Mouse (Mus musculus) heart, embryonic 15.5 days (tissue): ENCODE results near the gene Rpa1. TPM values are rescaled to one million over a fixed set of nuclear protein-coding genes. Genes with fewer than 3 reads are reported as not detected.
A peak's percentile ranks its signal among the peaks of the same experiment; 100 is the strongest.

Experiments
- ATAC-seq: fragments of 200-750 bp; cut with Nextera tagmentation; replicated peaks from 2 replicates; pipeline ENCODE4 v1.8.0; 2017; ENCODE audit warnings: low read depth, moderate TSS enrichment; ENCODE audit not compliant: insufficient number of reproducible peaks, insufficient read depth, low FRiP score
- H3K27ac ChIP-seq: fragments of 300-500 bp; sonication (generic); 2 replicates; pipeline ENCODE4 v1.5.1; 2015; ENCODE audit warnings: mild to moderate bottlenecking, inconsistent platforms
- H3K27me3 ChIP-seq: fragments of 300-500 bp; sonication (generic); 2 replicates; pipeline ENCODE4 v1.6.1; 2015; ENCODE audit warnings: inconsistent platforms
- H3K36me3 ChIP-seq: fragments of 300-500 bp; sonication (generic); 2 replicates; pipeline ENCODE4 v1.6.1; 2015; ENCODE audit warnings: mild to moderate bottlenecking, inconsistent platforms
- H3K4me1 ChIP-seq: fragments of 300-500 bp; sonication (generic); replicated peaks from 2 replicates; pipeline ENCODE4 v1.6.1; 2015; ENCODE audit warnings: inconsistent platforms
- H3K4me2 ChIP-seq: fragments of 300-500 bp; sonication (generic); 2 replicates; pipeline ENCODE4 v1.6.1; 2015; ENCODE audit warnings: inconsistent platforms, mild to moderate bottlenecking, moderate library complexity
- H3K4me3 ChIP-seq: fragments of 300-500 bp; sonication (generic); 2 replicates; pipeline ENCODE4 v1.5.1; 2015; ENCODE audit warnings: mild to moderate bottlenecking, inconsistent platforms
- H3K9ac ChIP-seq: fragments of 300-500 bp; sonication (generic); 2 replicates; pipeline ENCODE4 v1.6.1; 2015; ENCODE audit warnings: mild to moderate bottlenecking, inconsistent platforms
- H3K9me3 ChIP-seq: fragments of 300-500 bp; sonication (generic); replicated peaks from 2 replicates; pipeline ENCODE4 v1.6.1; 2016; ENCODE audit warnings: inconsistent platforms
- WGBS: fragments of 180-500 bp; shearing (Covaris S2); methylation state at CpG from one replicate; pipeline ENCODE4 v1.1.7; 2015; ENCODE audit warnings: mixed read lengths; 5-methylcytosine and 5-hydroxymethylcytosine counted together
- polyA plus RNA-seq: library from polyadenylated mRNA; unstranded; fragments of >200 nt; fragmentation: Nextera tagmentation; extraction: Ambion mirVana; gene quantifications from 2 replicates; pipeline ENCODE4 v1.2.1, GENCODE M21; 2015

Gene Rpa1
- polyA plus RNA-seq, 1 experiment from 2014 or later = 86.2 TPM

GRCm38 (mm10) chr11:75262181-75262580 lies 85.9 kb downstream of the Rpa1 start:
- Histone ChIP-seq H3K9me3 (no peaks in the 10 kb centered on the region), H3K36me3 (0 out of 2 replicates have a peak, but pooled peaks cover 4% of the 10 kb centered on the region), H3K4me1 (peaks cover 51% of the 10 kb centered on the region), H3K27ac (no peak overlapping the region), H3K9ac (no peak overlapping the region), H3K4me3 (no peak overlapping the region), H3K27me3 (no peaks in the 10 kb centered on the region), H3K4me2 (no peak overlapping the region)
- 63% methylated on average over 3 of the region's 3 CpGs for WGBS
- ATAC-seq = no peak

- no peak overlapping the region for H3K4me3 ChIP-seq
- 0 out of 2 replicates have a peak, but pooled peaks cover 4% of the 10 kb centered on the region for H3K36me3 ChIP-seq
- no peak overlapping the region for H3K4me2 ChIP-seq
- H3K9ac ChIP-seq = no peak overlapping the region
- H3K4me1 ChIP-seq = peaks cover 51% of the 10 kb centered on the region
- 78% methylated on average over 4 of the region's 4 CpGs for WGBS
- no peak overlapping the region for H3K27ac ChIP-seq
- no peak for ATAC-seq
- no peaks in the 10 kb centered on the region for H3K9me3 ChIP-seq
- H3K27me3 ChIP-seq = no peaks in the 10 kb centered on the region
Measured at GRCm38 (mm10) chr11:75261730-75262129, 86.4 kb downstream of the Rpa1 start.

- ATAC-seq = no peak
- Histone ChIP-seq H3K4me3 (no peak overlapping the region), H3K27me3 (no peaks in the 10 kb centered on the region), H3K4me1 (peaks cover 51% of the 10 kb centered on the region), H3K4me2 (no peak overlapping the region), H3K36me3 (no peaks in the 10 kb centered on the region), H3K27ac (no peak overlapping the region), H3K9ac (no peak overlapping the region), H3K9me3 (no peaks in the 10 kb centered on the region)
- WGBS = 92% methylated on average over 2 of the region's 2 CpGs
Measured at GRCm38 (mm10) chr11:75261016-75261415, 87.1 kb downstream of the Rpa1 start.

GRCm38 (mm10) chr11:75259996-75260561 lies 88.0 kb downstream of the Rpa1 start:
- no peak overlapping the region for H3K9ac ChIP-seq

GRCm38 (mm10) chr11:75259416-75259815 lies 88.7 kb downstream of the Rpa1 start:
- no peak overlapping the region for H3K4me3 ChIP-seq
- no peak overlapping the region for H3K9ac ChIP-seq
- H3K27ac ChIP-seq = peak overlapping the region; percentile 31; the same call in 1 of the 2 replicates
- ATAC-seq = no peak
- H3K27me3 ChIP-seq = no peaks in the 10 kb centered on the region
- H3K9me3 ChIP-seq = no peaks in the 10 kb centered on the region
- WGBS = 54% methylated on average over 6 of the region's 6 CpGs
- no peaks in the 10 kb centered on the region for H3K36me3 ChIP-seq
- H3K4me2 ChIP-seq = no peak overlapping the region
- H3K4me1 ChIP-seq = peaks cover 58% of the 10 kb centered on the region

More at GRCm38 (mm10) chr11:75259996-75260561, 88.0 kb downstream of the Rpa1 start:
- 64% methylated on average over 10 of the region's 10 CpGs for WGBS
- no peak for ATAC-seq
- H3K4me3 ChIP-seq = no peak overlapping the region
- no peak overlapping the region for H3K4me2 ChIP-seq
- H3K4me1 ChIP-seq = peaks cover 56% of the 10 kb centered on the region
- no peaks in the 10 kb centered on the region for H3K36me3 ChIP-seq
- no peak overlapping the region for H3K27ac ChIP-seq
- H3K9me3 ChIP-seq = no peaks in the 10 kb centered on the region
- H3K27me3 ChIP-seq = no peaks in the 10 kb centered on the region

- H3K4me3 ChIP-seq = no peak overlapping the region
- ATAC-seq = no peak
- H3K4me2 ChIP-seq = no peak overlapping the region
- H3K4me1 ChIP-seq = peaks cover 43% of the 10 kb centered on the region
- no peak overlapping the region for H3K9ac ChIP-seq
- no peak overlapping the region for H3K27ac ChIP-seq
- 79% methylated on average over 4 of the region's 4 CpGs for WGBS
- H3K9me3 ChIP-seq = no peaks in the 10 kb centered on the region
- no peaks in the 10 kb centered on the region for H3K27me3 ChIP-seq
- H3K36me3 ChIP-seq = no peaks in the 10 kb centered on the region
Measured at GRCm38 (mm10) chr11:75257056-75257648, 91.0 kb downstream of the Rpa1 start.

GRCm38 (mm10) chr11:75255330-75255729 lies 92.8 kb downstream of the Rpa1 start:
- Histone ChIP-seq H3K27me3 (no peaks in the 10 kb centered on the region), H3K4me3 (no peak overlapping the region), H3K4me1 (peaks cover 41% of the 10 kb centered on the region), H3K4me2 (no peak overlapping the region), H3K27ac (no peak overlapping the region), H3K9ac (no peak overlapping the region), H3K36me3 (no peaks in the 10 kb centered on the region), H3K9me3 (no peaks in the 10 kb centered on the region)
- ATAC-seq = no peak
- WGBS = 73% methylated on average over 5 of the region's 5 CpGs

GRCm38 (mm10) chr11:75254252-75254912 lies 93.7 kb downstream of the Rpa1 start:
- Histone ChIP-seq H3K4me1 (peaks cover 41% of the 10 kb centered on the region), H3K4me2 (peak overlapping the region; percentile 13; the same call in 1 of the 2 replicates), H3K27ac (peak overlapping the region; percentile 46; the same call in 1 of the 2 replicates), H3K9ac (no peak overlapping the region), H3K36me3 (no peaks in the 10 kb centered on the region), H3K9me3 (no peaks in the 10 kb centered on the region), H3K4me3 (no peak overlapping the region), H3K27me3 (no peaks in the 10 kb centered on the region)
- no peak for ATAC-seq
- 50% methylated on average over 13 of the region's 13 CpGs for WGBS

- Histone ChIP-seq H3K36me3 (no peaks in the 10 kb centered on the region), H3K4me1 (peaks cover 55% of the 10 kb centered on the region), H3K9me3 (no peaks in the 10 kb centered on the region), H3K4me2 (no peak overlapping the region), H3K27me3 (no peaks in the 10 kb centered on the region), H3K9ac (no peak overlapping the region), H3K27ac (no peak overlapping the region), H3K4me3 (no peak overlapping the region)
- WGBS = 50% methylated on average over 7 of the region's 7 CpGs
- no peak for ATAC-seq
Measured at GRCm38 (mm10) chr11:75251557-75252070, 96.5 kb downstream of the Rpa1 start.

- H3K9ac ChIP-seq = no peak overlapping the region
- H3K27ac ChIP-seq = no peak overlapping the region
- no peaks in the 10 kb centered on the region for H3K27me3 ChIP-seq
- ATAC-seq = no peak
- WGBS = 67% methylated on average over 4 of the region's 4 CpGs
- no peak overlapping the region for H3K4me2 ChIP-seq
- H3K4me3 ChIP-seq = no peak overlapping the region
- no peaks in the 10 kb centered on the region for H3K9me3 ChIP-seq
- H3K4me1 ChIP-seq = peaks cover 60% of the 10 kb centered on the region
- H3K36me3 ChIP-seq = no peaks in the 10 kb centered on the region
Measured at GRCm38 (mm10) chr11:75251006-75251512, 97.1 kb downstream of the Rpa1 start.

GRCm38 (mm10) chr11:75249588-75249987 lies 98.5 kb downstream of the Rpa1 start:
- Histone ChIP-seq H3K9me3 (no peaks in the 10 kb centered on the region), H3K4me1 (peaks cover 66% of the 10 kb centered on the region), H3K4me2 (peak overlapping the region; percentile 4; the same call in 1 of the 2 replicates), H3K36me3 (no peaks in the 10 kb centered on the region), H3K27ac (peak overlapping the region; percentile 60), H3K9ac (0 out of 2 replicates have a peak overlapping the region, but pooled peaks have one; percentile 2), H3K27me3 (no peaks in the 10 kb centered on the region), H3K4me3 (no peak overlapping the region)
- ATAC-seq = no peak
- WGBS = 58% methylated on average over 9 of the region's 9 CpGs
